Mouse (Mus musculus) embryonic facial prominence, embryonic 13.5 days (tissue): ENCODE data around the gene Steap1. TPM values are rescaled to one million over a fixed set of nuclear protein-coding genes. Genes with fewer than 3 reads are reported as not detected.

ENCODE experiments used
- ATAC-seq: fragments of 200-750 bp; cut with Nextera tagmentation; 2 replicates; pipeline ENCODE4 v1.8.0; 2017; ENCODE audit warnings: low read depth; ENCODE audit not compliant: insufficient number of reproducible peaks, insufficient read depth, low FRiP score, low TSS enrichment
- H3K27ac ChIP-seq: fragments of 300-500 bp; sonication (generic); 2 replicates; pipeline ENCODE4 v1.5.1; 2015; ENCODE audit warnings: moderate library complexity, mild to moderate bottlenecking, inconsistent platforms
- H3K27me3 ChIP-seq: fragments of 300-500 bp; sonication (generic); 2 replicates; pipeline ENCODE4 v1.6.1; 2015; ENCODE audit warnings: mild to moderate bottlenecking, inconsistent platforms
- H3K36me3 ChIP-seq: fragments of 300-500 bp; sonication (generic); 2 replicates; pipeline ENCODE4 v1.6.1; 2015; ENCODE audit warnings: mild to moderate bottlenecking, inconsistent platforms
- H3K4me1 ChIP-seq: fragments of 300-500 bp; sonication (generic); 2 replicates; pipeline ENCODE4 v1.6.1; 2015; ENCODE audit warnings: inconsistent platforms
- H3K4me2 ChIP-seq: fragments of 300-500 bp; sonication (generic); 2 replicates; pipeline ENCODE4 v1.6.1; 2015; ENCODE audit warnings: moderate library complexity, mild to moderate bottlenecking, inconsistent platforms
- H3K4me3 ChIP-seq: fragments of 300-500 bp; sonication (generic); 2 replicates; pipeline ENCODE4 v1.5.1; 2015; ENCODE audit warnings: mild to moderate bottlenecking, inconsistent platforms
- H3K9ac ChIP-seq: fragments of 300-500 bp; sonication (generic); 2 replicates; pipeline ENCODE4 v1.6.1; 2015; ENCODE audit warnings: mild to moderate bottlenecking, inconsistent platforms
- H3K9me3 ChIP-seq: fragments of 300-500 bp; sonication (generic); 2 replicates; pipeline ENCODE4 v1.6.1; 2016; ENCODE audit warnings: inconsistent platforms
- WGBS: fragments of 180-500 bp; shearing (Covaris S2); methylation state at CpG from one replicate; pipeline ENCODE4 v1.1.7; 2015; ENCODE audit warnings: mixed read lengths; 5-methylcytosine and 5-hydroxymethylcytosine counted together
- polyA plus RNA-seq: library from polyadenylated mRNA; unstranded; fragments of >200 nt; fragmentation: Nextera tagmentation; extraction: Ambion mirVana; gene quantifications from 2 replicates; pipeline ENCODE4 v1.2.1, GENCODE M21; 2015

Steap1 gene
- polyA plus RNA-seq, 1 experiment from 2014 or later = 3.3 TPM

DNA sequence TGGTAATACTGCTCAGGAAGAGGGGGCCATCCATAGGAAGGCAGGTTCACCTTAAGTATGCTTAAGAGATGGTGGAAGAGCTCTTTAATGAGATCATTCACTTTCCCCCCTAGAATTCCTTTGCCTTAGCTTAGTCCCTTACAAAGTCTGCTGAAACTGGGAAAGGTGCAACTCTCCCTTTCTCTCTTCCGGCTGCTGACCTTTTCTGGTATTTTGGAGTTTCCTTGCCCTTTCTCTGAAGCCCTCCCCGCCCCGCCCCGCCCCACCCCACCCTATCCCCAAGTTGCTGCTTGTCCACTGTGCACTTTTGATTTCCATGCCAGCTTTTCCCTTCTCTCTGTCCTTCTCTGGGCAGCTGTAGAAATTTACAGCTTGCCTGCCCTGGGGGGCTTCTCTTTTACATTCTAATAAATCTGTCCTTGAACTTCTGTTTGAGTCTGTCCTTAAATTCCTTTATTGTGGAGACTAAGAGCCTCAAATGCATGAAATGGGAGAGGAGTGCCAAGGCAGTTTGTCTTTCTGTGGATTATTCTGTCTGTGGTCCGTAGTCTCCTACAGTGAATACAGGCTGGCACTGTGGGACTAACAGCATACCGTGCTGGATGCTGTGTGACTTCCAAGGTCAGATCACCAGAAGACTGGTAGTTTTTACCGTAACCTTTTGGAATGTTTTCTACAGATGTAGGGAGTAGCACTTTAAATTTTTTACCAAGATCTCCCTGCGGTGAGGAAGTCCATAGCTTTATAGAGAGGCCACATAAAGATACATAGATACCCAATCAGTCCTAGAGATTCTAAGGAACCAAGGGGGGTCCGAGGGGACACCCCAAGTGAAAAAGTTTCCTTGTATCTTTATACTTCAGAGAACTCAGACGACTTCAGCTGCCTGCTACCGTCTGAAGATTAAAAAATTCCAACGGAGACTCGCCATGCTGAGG is 41.5 kb downstream of the Steap1 start:
- H3K4me2 ChIP-seq = no peak overlapping the region
- H3K9me3 ChIP-seq = no peaks in the 10 kb centered on the region
- no peak overlapping the region for H3K9ac ChIP-seq
- no peaks in the 10 kb centered on the region for H3K4me1 ChIP-seq
- no peaks in the 10 kb centered on the region for H3K36me3 ChIP-seq
- H3K27me3 ChIP-seq = no peaks in the 10 kb centered on the region
- H3K4me3 ChIP-seq = no peak overlapping the region
- no peak for ATAC-seq
- WGBS = 62% methylated on average over 13 of the region's 13 CpGs
- no peak overlapping the region for H3K27ac ChIP-seq

DNA sequence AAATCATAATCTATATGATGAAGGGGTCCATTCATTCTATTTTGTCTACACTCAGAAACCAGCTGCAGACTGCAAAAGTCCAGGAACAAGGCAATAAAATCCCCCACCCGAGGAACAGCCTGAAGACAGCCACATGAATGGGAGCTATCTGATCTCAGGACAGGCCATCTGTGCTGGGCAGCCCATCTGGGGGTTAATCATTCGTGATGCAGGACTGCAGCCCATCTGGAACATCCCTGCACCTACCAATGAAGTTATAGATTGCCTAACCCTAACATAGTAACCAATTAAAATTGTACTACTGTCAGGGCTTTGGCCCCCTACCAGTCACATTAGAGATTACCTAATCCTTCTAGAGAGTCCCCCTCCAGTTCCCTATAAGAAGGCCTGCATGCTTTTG is 44.1 kb downstream of the Steap1 start:
- Histone ChIP-seq H3K36me3 (no peaks in the 10 kb centered on the region), H3K9me3 (no peaks in the 10 kb centered on the region), H3K4me1 (no peaks in the 10 kb centered on the region), H3K27ac (no peak overlapping the region), H3K4me3 (no peak overlapping the region), H3K27me3 (no peaks in the 10 kb centered on the region), H3K4me2 (no peak overlapping the region), H3K9ac (no peak overlapping the region)
- WGBS = 59% methylated on average over 2 of the region's 2 CpGs
- no peak for ATAC-seq

DNA sequence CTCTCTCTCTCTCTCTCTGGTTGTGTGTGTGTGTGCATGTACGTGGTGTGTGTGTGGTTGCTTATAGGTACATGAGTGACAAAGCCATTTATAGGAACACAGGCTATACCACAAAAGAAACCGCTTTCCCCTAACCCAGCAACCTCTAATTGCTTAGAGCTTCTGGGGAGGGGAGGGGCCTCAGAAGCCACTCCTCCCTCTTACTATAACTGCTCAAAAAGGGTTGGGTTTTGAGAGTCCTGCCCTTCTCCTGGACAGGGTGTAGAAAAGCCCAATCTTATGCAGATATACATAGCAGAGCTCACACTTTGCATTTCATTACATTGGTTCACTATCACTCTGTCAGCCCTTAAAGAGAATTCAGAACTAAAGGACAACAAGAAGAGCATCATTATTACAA is 48.7 kb downstream of the Steap1 start:
- H3K9ac ChIP-seq = no peak overlapping the region
- WGBS = 80% methylated on average over 2 of the region's 2 CpGs
- no peaks in the 10 kb centered on the region for H3K9me3 ChIP-seq
- no peak overlapping the region for H3K4me3 ChIP-seq
- no peak overlapping the region for H3K27ac ChIP-seq
- no peak overlapping the region for H3K4me2 ChIP-seq
- H3K27me3 ChIP-seq = no peaks in the 10 kb centered on the region
- no peaks in the 10 kb centered on the region for H3K36me3 ChIP-seq
- H3K4me1 ChIP-seq = no peaks in the 10 kb centered on the region
- no peak for ATAC-seq

- H3K4me3 ChIP-seq = no peak overlapping the region
- no peak overlapping the region for H3K9ac ChIP-seq
- no peaks in the 10 kb centered on the region for H3K9me3 ChIP-seq
- H3K4me1 ChIP-seq = no peaks in the 10 kb centered on the region
- no peak overlapping the region for H3K27ac ChIP-seq
- H3K4me2 ChIP-seq = no peak overlapping the region
- no peaks in the 10 kb centered on the region for H3K36me3 ChIP-seq
- ATAC-seq = no peak
- H3K27me3 ChIP-seq = no peaks in the 10 kb centered on the region
- 69% methylated on average over 3 of the region's 3 CpGs for WGBS
Measured at GRCm38 (mm10) chr5:5698830-5699229, 50.3 kb downstream of the Steap1 start.

DNA sequence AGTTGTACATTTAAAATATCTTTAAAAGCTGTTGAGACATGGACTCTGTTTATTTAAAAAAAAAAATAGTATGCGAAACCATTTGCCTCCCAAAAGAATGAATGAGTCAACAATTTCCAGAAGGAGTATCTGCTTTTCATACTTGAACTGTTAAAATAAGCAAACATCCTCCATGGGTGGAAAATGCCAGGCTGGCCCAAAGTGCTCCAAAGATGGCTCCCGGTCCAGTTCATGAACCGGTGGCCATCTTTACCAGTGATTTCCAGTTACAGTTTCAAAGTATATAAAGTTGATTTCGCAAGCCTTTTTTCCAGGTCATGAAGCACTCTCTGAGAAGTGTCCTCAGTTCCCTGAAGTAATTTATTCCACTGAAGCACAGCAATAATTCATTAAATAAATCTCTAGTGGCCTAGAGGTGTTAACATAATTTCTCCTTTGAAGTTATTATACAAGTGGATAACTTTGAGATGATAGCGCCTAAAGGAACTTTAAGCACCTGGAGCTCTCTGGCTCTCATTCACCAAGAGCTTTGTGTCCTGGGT is 53.7 kb downstream of the Steap1 start:
- H3K36me3 ChIP-seq = no peaks in the 10 kb centered on the region
- no peak for ATAC-seq
- 92% methylated on average over 5 of the region's 5 CpGs for WGBS
- H3K4me2 ChIP-seq = no peak overlapping the region
- no peaks in the 10 kb centered on the region for H3K9me3 ChIP-seq
- no peak overlapping the region for H3K9ac ChIP-seq
- H3K27me3 ChIP-seq = no peaks in the 10 kb centered on the region
- H3K27ac ChIP-seq = no peak overlapping the region
- peaks cover 5% of the 10 kb centered on the region; the same call in 1 of the 2 replicates for H3K4me1 ChIP-seq
- no peak overlapping the region for H3K4me3 ChIP-seq

GRCm38 (mm10) chr5:5693956-5694653 is 55.0 kb downstream of the Steap1 start, which contains the start of gene Steap2:
TSS of gene Steap2 (minus strand) at chr5:5694578.
- under 1% methylated on average over 50 of the region's 66 CpGs for WGBS
- peak; percentile 87 for ATAC-seq
- H3K27me3 ChIP-seq = no peaks in the 10 kb centered on the region
- peak within 1 kb of the TSS; percentile 79 for H3K4me2 ChIP-seq
- no peaks in the 10 kb centered on the region for H3K36me3 ChIP-seq
- no peaks in the 10 kb centered on the region for H3K9me3 ChIP-seq
- H3K27ac ChIP-seq = peak within 1 kb of the TSS; percentile 39; the same call in 1 of the 2 replicates
- H3K4me1 ChIP-seq = peaks cover 5% of the 10 kb centered on the region; the same call in 1 of the 2 replicates
- peak within 1 kb of the TSS; percentile 84 for H3K9ac ChIP-seq
- H3K4me3 ChIP-seq = peak within 1 kb of the TSS; percentile 75

GRCm38 (mm10) chr5:5693541-5693955 is 55.6 kb downstream of the Steap1 start:
- peak overlapping the region; percentile 79 for H3K4me2 ChIP-seq
- H3K27ac ChIP-seq = peak overlapping the region; percentile 39; the same call in 1 of the 2 replicates

DNA sequence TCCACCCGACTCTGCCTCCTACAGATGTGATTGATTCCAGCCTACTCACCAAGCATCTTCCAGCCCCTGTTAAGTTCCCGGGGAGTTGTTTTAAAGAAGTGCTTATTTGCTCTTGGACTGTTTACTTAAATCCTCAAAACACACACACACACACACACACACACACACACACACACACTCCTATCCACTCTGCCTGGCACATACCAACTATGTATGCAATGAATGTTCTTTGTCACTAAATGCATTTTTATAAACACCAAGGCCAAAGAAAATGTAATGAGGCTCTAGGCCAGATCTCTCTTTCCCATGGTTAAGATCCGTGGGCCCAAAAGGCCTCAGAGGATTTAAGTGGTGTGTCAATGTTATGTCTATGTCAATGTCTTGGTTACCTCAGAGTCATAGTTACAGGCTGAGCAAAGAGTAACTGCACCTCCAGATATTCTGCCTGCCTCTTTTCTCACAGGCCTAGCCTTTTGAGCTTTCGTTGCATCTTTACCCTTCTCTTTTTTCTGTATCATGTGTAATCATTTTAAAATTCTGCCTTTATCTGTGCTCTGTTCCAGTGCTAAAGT is 56.9 kb downstream of the Steap1 start:
- Histone ChIP-seq H3K4me1 (peaks cover 5% of the 10 kb centered on the region; the same call in 1 of the 2 replicates), H3K4me3 (no peak overlapping the region), H3K27me3 (no peaks in the 10 kb centered on the region), H3K36me3 (no peaks in the 10 kb centered on the region), H3K9me3 (no peaks in the 10 kb centered on the region), H3K9ac (no peak overlapping the region), H3K27ac (no peak overlapping the region), H3K4me2 (no peak overlapping the region)
- WGBS = 52% methylated on average over 4 of the region's 4 CpGs
- ATAC-seq = no peak

More at GRCm38 (mm10) chr5:5693541-5693955, 55.6 kb downstream of the Steap1 start:
- Histone ChIP-seq H3K9ac (peak overlapping the region; percentile 84), H3K36me3 (no peaks in the 10 kb centered on the region), H3K27me3 (no peaks in the 10 kb centered on the region), H3K4me3 (peak overlapping the region; percentile 75), H3K9me3 (no peaks in the 10 kb centered on the region), H3K4me1 (peaks cover 5% of the 10 kb centered on the region; the same call in 1 of the 2 replicates)
- ATAC-seq = peak; percentile 60
- under 1% methylated on average over 21 of the region's 29 CpGs for WGBS

DNA sequence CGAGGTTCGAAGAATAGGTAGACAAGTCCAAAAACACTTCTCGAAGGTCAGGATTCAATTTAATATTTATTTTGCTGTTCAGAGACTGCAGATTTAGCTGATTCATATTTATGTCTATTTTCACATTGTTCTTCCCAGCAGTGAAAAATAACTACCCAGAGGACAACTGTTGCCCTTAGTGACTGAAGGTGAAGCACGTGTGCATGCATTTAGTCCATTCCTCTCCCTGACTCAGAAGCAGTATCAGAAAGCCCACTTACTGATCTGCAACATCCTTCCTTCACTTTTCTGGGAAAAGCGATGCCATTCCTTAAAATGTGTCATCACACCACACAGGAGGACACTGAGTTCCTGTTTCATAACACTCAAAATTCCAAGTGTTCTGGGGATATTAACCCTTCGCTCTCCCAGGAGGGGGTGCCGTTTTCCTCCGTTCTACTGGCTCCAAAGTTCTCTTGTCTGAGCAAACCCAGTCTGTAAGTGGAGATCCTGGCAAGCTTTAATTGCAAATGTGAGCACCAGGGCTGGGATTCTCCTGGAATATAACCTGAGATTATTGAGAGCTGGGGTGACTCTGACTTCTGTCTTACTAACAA is 60.1 kb downstream of the Steap1 start:
- H3K4me3 ChIP-seq = no peak overlapping the region
- no peaks in the 10 kb centered on the region for H3K27me3 ChIP-seq
- no peaks in the 10 kb centered on the region for H3K36me3 ChIP-seq
- H3K4me1 ChIP-seq = peaks cover 5% of the 10 kb centered on the region; the same call in 1 of the 2 replicates
- no peak overlapping the region for H3K27ac ChIP-seq
- no peak for ATAC-seq
- no peak overlapping the region for H3K9ac ChIP-seq
- 74% methylated on average over 8 of the region's 8 CpGs for WGBS
- no peak overlapping the region for H3K4me2 ChIP-seq
- H3K9me3 ChIP-seq = no peaks in the 10 kb centered on the region

DNA sequence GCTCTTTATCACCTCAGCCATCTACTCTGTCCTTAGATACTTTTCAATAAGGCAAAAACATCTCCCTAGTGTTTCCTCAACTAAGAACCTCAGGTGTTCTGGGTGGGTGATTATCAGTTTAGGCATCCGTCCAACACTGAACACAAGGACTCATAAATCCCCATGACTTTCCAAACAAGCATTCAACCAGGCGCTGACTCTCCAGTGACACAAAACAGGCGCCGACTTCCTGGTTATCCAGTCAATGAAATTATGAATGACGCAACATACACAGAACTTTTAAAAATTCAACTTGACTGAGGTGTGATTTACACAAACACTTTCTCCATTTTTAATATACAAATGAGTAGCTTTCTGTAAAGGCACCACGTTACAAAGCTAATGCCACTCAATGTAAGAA is 60.9 kb downstream of the Steap1 start:
- H3K4me2 ChIP-seq = no peak overlapping the region
- no peaks in the 10 kb centered on the region for H3K27me3 ChIP-seq
- H3K27ac ChIP-seq = no peak overlapping the region
- no peak overlapping the region for H3K4me3 ChIP-seq
- H3K9ac ChIP-seq = no peak overlapping the region
- no peaks in the 10 kb centered on the region for H3K9me3 ChIP-seq
- H3K4me1 ChIP-seq = peaks cover 5% of the 10 kb centered on the region; the same call in 1 of the 2 replicates
- WGBS = 90% methylated on average over 6 of the region's 6 CpGs
- no peak for ATAC-seq
- H3K36me3 ChIP-seq = no peaks in the 10 kb centered on the region

- H3K4me2 ChIP-seq = no peak overlapping the region
- ATAC-seq = no peak
- H3K4me1 ChIP-seq = no peaks in the 10 kb centered on the region; the same call in 1 of the 2 replicates
Measured at GRCm38 (mm10) chr5:5686973-5687372, 62.2 kb downstream of the Steap1 start.

More at GRCm38 (mm10) chr5:5686973-5687372, 62.2 kb downstream of the Steap1 start:
- Histone ChIP-seq H3K27me3 (no peaks in the 10 kb centered on the region), H3K9me3 (no peaks in the 10 kb centered on the region), H3K4me3 (no peak overlapping the region), H3K9ac (no peak overlapping the region), H3K36me3 (no peaks in the 10 kb centered on the region), H3K27ac (no peak overlapping the region)
- 5% methylated on average over 1 of the region's 1 CpGs for WGBS
